Mouse (Mus musculus) spleen, adult 2 months (tissue): ENCODE data around the gene Polr2m.

Source experiments
- CTCF ChIP-seq: fragments of 200-500 bp; IDR thresholded peaks from 2 replicates; pipeline ENCODE4 v1.5.1; 2011; ENCODE audit warnings: mild to moderate bottlenecking, inconsistent platforms; ENCODE audit not compliant: insufficient read depth, insufficient read length, insufficient replicate concordance; ENCODE audit errors: extremely low read depth
- POLR2A ChIP-seq: fragments of 200-500 bp; IDR thresholded peaks from 2 replicates; pipeline ENCODE4 v1.6.1; 2011; ENCODE audit warnings: low read depth, low read length, inconsistent platforms

- no peak for TF ChIP-seq CTCF
- TF ChIP-seq POLR2A = no peak
Observed at GRCm38 (mm10) chr9:71450626-71451025, 35.1 kb downstream of the Polr2m start.
